In the genomic region with DNA sequence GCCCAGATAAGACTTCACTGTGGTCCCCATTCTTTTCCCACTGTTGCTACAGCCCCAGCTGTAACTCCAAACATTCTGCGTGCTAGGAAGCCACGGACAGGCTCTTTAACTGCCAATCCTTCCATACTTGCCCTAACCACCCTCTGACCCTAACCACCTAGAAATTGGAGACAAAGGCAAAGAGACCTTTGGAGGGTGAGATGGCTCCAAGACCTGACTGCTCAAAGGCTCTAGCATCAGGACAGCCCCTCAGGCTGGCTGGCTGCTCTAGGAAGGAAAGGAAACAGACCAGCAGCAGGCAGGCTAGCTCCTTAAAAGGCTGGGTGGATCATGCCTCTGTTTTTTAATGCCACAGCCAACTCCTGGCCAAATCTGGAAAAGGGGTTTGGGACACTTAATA, we compare ENCODE assay signal across 13 mouse cellular contexts. TPM values are rescaled to one million over a fixed set of nuclear protein-coding genes. Genes with fewer than 3 reads are reported as not detected.
DNase-seq lines count a peak whose midpoint lies in the region; ATAC-seq and TF ChIP-seq lines count a peak whose summit lies in the region.
"Had no signal": no experiment of that assay in that cellular context is flagged by ENCODE, and none has a peak within 500 bp of the region (broad histone marks: within the 10 kb centered on the region; RNA-seq: fewer than 3 reads in every experiment).

No protein-coding gene starts in this region.

- H3K36me3 ChIP-seq in forebrain, embryonic 14.5 days (ENCODE audit: control insufficient read depth, insufficient read depth, low read length) = peaks cover 10% of the 10 kb centered on the region; the same call in 1 of the 2 replicates
- H3K36me3 ChIP-seq in forebrain, embryonic 15.5 days = peaks cover 3% of the 10 kb centered on the region; the same call in 1 of the 2 replicates
- 0 out of 2 replicates have a peak, but pooled peaks cover 3% of the 10 kb centered on the region for H3K36me3 ChIP-seq in kidney, postnatal 0 days (ENCODE audit: insufficient read depth, low read length)
- peaks cover 12 to 51% of the 10 kb centered on the region in 2 experiments for H3K36me3 ChIP-seq in MEL (ENCODE audit: control insufficient read depth in 1 of 2, insufficient read depth in 2 of 2, low read length in 2 of 2)
- H3K36me3 ChIP-seq in liver, embryonic 16.5 days (ENCODE audit: control insufficient read depth, insufficient read depth) = peaks cover 12% of the 10 kb centered on the region

- H3K4me1 ChIP-seq in forebrain, embryonic 14.5 days (ENCODE audit: control insufficient read depth, insufficient read depth, low read length) = peaks cover 21% of the 10 kb centered on the region
- peaks cover 37% of the 10 kb centered on the region for H3K4me1 ChIP-seq in forebrain, embryonic 15.5 days
- peaks cover 23% of the 10 kb centered on the region; the same call in 1 of the 2 replicates for H3K4me1 ChIP-seq in kidney, postnatal 0 days (replicated peaks; ENCODE audit: insufficient read depth, low read length)
- H3K4me1 ChIP-seq in MEL (ENCODE audit: control insufficient read depth in 1 of 2, insufficient read depth in 2 of 2, low read length in 2 of 2) = peaks cover 36 to 42% of the 10 kb centered on the region in 2 experiments
- peaks cover 60% of the 10 kb centered on the region for H3K4me1 ChIP-seq in liver, embryonic 16.5 days (ENCODE audit: control insufficient read depth, low read depth, low read length)

- H3K27me3 ChIP-seq in forebrain, embryonic 14.5 days (replicated peaks; ENCODE audit: control insufficient read depth, insufficient read depth, low read length) = no peaks in the 10 kb centered on the region
- no peaks in the 10 kb centered on the region for H3K27me3 ChIP-seq in forebrain, embryonic 15.5 days
- no peaks in the 10 kb centered on the region for H3K27me3 ChIP-seq in kidney, postnatal 0 days (ENCODE audit: insufficient read depth, low read length)
- H3K27me3 ChIP-seq in MEL (ENCODE audit: control insufficient read depth in 1 of 2, insufficient read depth in 2 of 2, low read length in 2 of 2) = no peaks in the 10 kb centered on the region
- no peaks in the 10 kb centered on the region for H3K27me3 ChIP-seq in liver, embryonic 16.5 days (ENCODE audit: control insufficient read depth, insufficient read depth, low read depth, low read length)
- H3K27me3 ChIP-seq: hindbrain, embryonic 15.5 days; Patski had no signal

- no peak overlapping the region for H3K4me2 ChIP-seq in forebrain, embryonic 14.5 days (ENCODE audit: low read length)
- H3K4me2 ChIP-seq in forebrain, embryonic 15.5 days (replicated peaks) = no peak overlapping the region
- 0 out of 2 replicates have a peak overlapping the region, but pooled peaks have one; percentile 7 for H3K4me2 ChIP-seq in kidney, postnatal 0 days (ENCODE audit: low read length)
- H3K4me2 ChIP-seq in liver, embryonic 16.5 days (ENCODE audit: low read depth, low read length) = peak overlapping the region; percentile 42
- H3K4me2 ChIP-seq: hindbrain, embryonic 15.5 days had no signal

- no peak for TF ChIP-seq CTCF in kidney, postnatal 0 days (IDR thresholded peaks at IDR 0.05; ENCODE audit: low read depth)
- no peak for TF ChIP-seq CTCF in MEL (IDR thresholded peaks at IDR 0.05 in 2 of 3, conservative IDR thresholded peaks at IDR 0.05 in 1 of 3; ENCODE audit: control insufficient read depth in 1 of 3, insufficient read depth in 1 of 3, low read depth in 2 of 3, low read length in 3 of 3, poor library complexity in 1 of 3, severe bottlenecking in 1 of 3)

- H3K9ac ChIP-seq in forebrain, embryonic 14.5 days (ENCODE audit: low read length) = peak overlapping the region; percentile 5; the same call in 1 of the 2 replicates
- no peak overlapping the region for H3K9ac ChIP-seq in forebrain, embryonic 15.5 days (replicated peaks)
- no peak overlapping the region for H3K9ac ChIP-seq in kidney, postnatal 0 days (ENCODE audit: low read depth, low read length)
- peak overlapping the region; percentile 66 for H3K9ac ChIP-seq in MEL (ENCODE audit: control insufficient read depth, low read depth, low read length, poor library complexity, severe bottlenecking)
- H3K9ac ChIP-seq in liver, embryonic 16.5 days (ENCODE audit: low read depth, low read length) = peak overlapping the region; percentile 30; the same call in 1 of the 2 replicates
- H3K9ac ChIP-seq: hindbrain, embryonic 15.5 days had no signal

- H3K79me2 ChIP-seq in MEL (ENCODE audit: control insufficient read depth, insufficient read depth, low read length, poor library complexity) = peaks cover 75% of the 10 kb centered on the region

- TF ChIP-seq RAD21 in MEL (IDR thresholded peaks at IDR 0.05; ENCODE audit: low read depth, low read length) = no peak

- no peak for ATAC-seq in forebrain, embryonic 14.5 days
- ATAC-seq in forebrain, embryonic 15.5 days (replicated peaks) = no peak
- ATAC-seq in kidney, postnatal 0 days (replicated peaks; ENCODE audit: low FRiP score, low read depth) = no peak
- no peak for ATAC-seq in liver, embryonic 16.5 days (ENCODE audit: low read depth)
- ATAC-seq: Patski had no signal

- no peak for TF ChIP-seq EP300 in MEL (IDR thresholded peaks at IDR 0.05; ENCODE audit: low read depth in 1 of 2, low read length in 2 of 2)

- no peak overlapping the region for H3K27ac ChIP-seq in forebrain, embryonic 14.5 days (ENCODE audit: low read depth, low read length)
- H3K27ac ChIP-seq in forebrain, embryonic 15.5 days (replicated peaks) = no peak overlapping the region
- no peak overlapping the region; the same call in 1 of the 2 replicates for H3K27ac ChIP-seq in kidney, postnatal 0 days
- H3K27ac ChIP-seq in MEL (ENCODE audit: control insufficient read depth, low read depth, low read length) = peak overlapping the region; percentile 96
- H3K27ac ChIP-seq in liver, embryonic 16.5 days (ENCODE audit: low read length) = peak overlapping the region; percentile 73
- H3K27ac ChIP-seq: hindbrain, embryonic 15.5 days had no signal

- no peak overlapping the region for H3K4me3 ChIP-seq in forebrain, embryonic 14.5 days (ENCODE audit: low read depth, low read length)
- H3K4me3 ChIP-seq in forebrain, embryonic 15.5 days = no peak overlapping the region
- H3K4me3 ChIP-seq in kidney, postnatal 0 days (replicated peaks; ENCODE audit: low read depth, low read length) = no peak overlapping the region
- peak overlapping the region; percentile 39 to 55 for H3K4me3 ChIP-seq in MEL (ENCODE audit: control insufficient read depth in 1 of 2, insufficient read depth in 1 of 2, low read depth in 2 of 2, low read length in 2 of 2)
- peak overlapping the region; percentile 16 for H3K4me3 ChIP-seq in liver, embryonic 16.5 days (ENCODE audit: low read depth, low read length)
- H3K4me3 ChIP-seq: hindbrain, embryonic 15.5 days had no signal

- WGBS in forebrain, embryonic 14.5 days = 92% methylated on average over 2 of the region's 2 CpGs
- 89% methylated on average over 2 of the region's 2 CpGs for WGBS in forebrain, embryonic 15.5 days
- WGBS in kidney, postnatal 0 days = 76% methylated on average over 2 of the region's 2 CpGs
- WGBS in liver, embryonic 16.5 days (ENCODE audit: insufficient replicate concordance) = 15% methylated on average over 2 of the region's 2 CpGs

- no peak for DNase-seq in forebrain, embryonic 14.5 days (ENCODE audit: low spot score)
- DNase-seq in kidney, postnatal 0 days (ENCODE audit: low spot score) = no peak
- DNase-seq in kidney, postnatal 4 days = no peak
- no peak for DNase-seq in MEL (ENCODE audit: low read depth, low spot score)
- DNase-seq in natural killer cell, adult 2 months (ENCODE audit: low spot score in 2 of 2) = no peak
- no peak for DNase-seq in neural tube, embryonic 10.5 days (ENCODE audit: extremely low spot score, low spot score)
- DNase-seq: embryo, embryonic 11 days; layer of hippocampus, postnatal 36 days had no signal

- TF ChIP-seq POLR2A in MEL (IDR thresholded peaks at IDR 0.05; ENCODE audit: control insufficient read depth in 1 of 2, insufficient read depth in 1 of 2, low read depth in 1 of 2, low read length in 2 of 2, poor library complexity in 1 of 2) = peak in 1 of 2 experiments; percentile 5; a peak in 1 of 4 replicates

- no peaks in the 10 kb centered on the region for H3K9me3 ChIP-seq in forebrain, embryonic 14.5 days (replicated peaks; ENCODE audit: control insufficient read depth, low read length)
- H3K9me3 ChIP-seq in forebrain, embryonic 15.5 days = no peaks in the 10 kb centered on the region
- no peaks in the 10 kb centered on the region for H3K9me3 ChIP-seq in kidney, postnatal 0 days (replicated peaks; ENCODE audit: low read length)
- H3K9me3 ChIP-seq in MEL (replicated peaks; ENCODE audit: insufficient read depth, low read length) = no peaks in the 10 kb centered on the region
- no peaks in the 10 kb centered on the region; the same call in 1 of the 2 replicates for H3K9me3 ChIP-seq in liver, embryonic 16.5 days (replicated peaks; ENCODE audit: control insufficient read depth, low read length)
- H3K9me3 ChIP-seq: hindbrain, embryonic 15.5 days had no signal

RNA-seq across cellular contexts. Expression of gene Ppp6r1, which starts 4.6 kb away (rescaled TPM):
- polyA plus RNA-seq in forebrain, embryonic 14.5 days (2014; fragmentation: Nextera tagmentation; extraction: Ambion mirVana) = 4.4 and 5.3 TPM in 2 replicates
- 9.2 and 9.3 TPM in 2 replicates for polyA plus RNA-seq in forebrain, embryonic 15.5 days (2015; fragmentation: Nextera tagmentation; extraction: Ambion mirVana)
- polyA plus RNA-seq in kidney, postnatal 0 days (2015; fragmentation: Nextera tagmentation; extraction: Ambion mirVana) = 4.8 and 5.1 TPM in 2 replicates
- 89.5 and 93.1 TPM in 2 replicates for total RNA-seq in MEL (2012; rRNA removed)
- 100 to 1,000 TPM in 1 of 2 experiments, not detected in 1; 167 TPM for polyA plus RNA-seq in MEL (2012; ENCODE audit: insufficient read depth in 1 of 2, insufficient read length in 2 of 2, low read depth in 1 of 2, low replicate concordance in 2 of 2, missing spikeins in 1 of 2)
- polyA plus RNA-seq in liver, embryonic 16.5 days (2015; fragmentation: Nextera tagmentation; extraction: Ambion mirVana) = 2.4 and 3.4 TPM in 2 replicates

RNA-seq across cellular contexts. Expression of gene Tmem86b, which starts 23.0 kb away (rescaled TPM):
- 2.4 and 2.6 TPM in 2 replicates for polyA plus RNA-seq in forebrain, embryonic 14.5 days (2014; fragmentation: Nextera tagmentation; extraction: Ambion mirVana)
- polyA plus RNA-seq in forebrain, embryonic 15.5 days (2015; fragmentation: Nextera tagmentation; extraction: Ambion mirVana) = 2.7 and 3.1 TPM in 2 replicates
- polyA plus RNA-seq in kidney, postnatal 0 days (2015; fragmentation: Nextera tagmentation; extraction: Ambion mirVana) = 0.56 and 0.80 TPM in 2 replicates
- total RNA-seq in MEL (2012; rRNA removed) = 9.4 and 10.2 TPM in 2 replicates
- polyA plus RNA-seq in MEL (2012; ENCODE audit: insufficient read depth in 1 of 2, insufficient read length in 2 of 2, low read depth in 1 of 2, low replicate concordance in 2 of 2, missing spikeins in 1 of 2) = 10 to 100 TPM in 1 of 2 experiments, not detected in 1; 31.6 TPM
- polyA plus RNA-seq in liver, embryonic 16.5 days (2015; fragmentation: Nextera tagmentation; extraction: Ambion mirVana) = 38.2 and 39.0 TPM in 2 replicates

RNA-seq across cellular contexts. Expression of gene Hspbp1, which starts 30.6 kb away (rescaled TPM):
- 141 and 156 TPM in 2 replicates for polyA plus RNA-seq in forebrain, embryonic 14.5 days (2014; fragmentation: Nextera tagmentation; extraction: Ambion mirVana)
- 142 and 146 TPM in 2 replicates for polyA plus RNA-seq in forebrain, embryonic 15.5 days (2015; fragmentation: Nextera tagmentation; extraction: Ambion mirVana)
- 99.7 and 99.9 TPM in 2 replicates for polyA plus RNA-seq in kidney, postnatal 0 days (2015; fragmentation: Nextera tagmentation; extraction: Ambion mirVana)
- 101 and 111 TPM in 2 replicates for total RNA-seq in MEL (2012; rRNA removed)
- polyA plus RNA-seq in MEL (2012; ENCODE audit: insufficient read depth in 1 of 2, insufficient read length in 2 of 2, low read depth in 1 of 2, low replicate concordance in 2 of 2, missing spikeins in 1 of 2) = 100 to 1,000 TPM in 1 of 2 experiments, not detected in 1; 101 TPM
- polyA plus RNA-seq in liver, embryonic 16.5 days (2015; fragmentation: Nextera tagmentation; extraction: Ambion mirVana) = 46.8 and 49.1 TPM in 2 replicates

RNA-seq across cellular contexts. Expression of gene Brsk1, which starts 36.2 kb away (rescaled TPM):
- polyA plus RNA-seq in forebrain, embryonic 14.5 days (2014; fragmentation: Nextera tagmentation; extraction: Ambion mirVana) = 7.9 and 8.0 TPM in 2 replicates
- 6.7 and 7.9 TPM in 2 replicates for polyA plus RNA-seq in forebrain, embryonic 15.5 days (2015; fragmentation: Nextera tagmentation; extraction: Ambion mirVana)
- polyA plus RNA-seq in kidney, postnatal 0 days (2015; fragmentation: Nextera tagmentation; extraction: Ambion mirVana) = 0.71 and 0.78 TPM in 2 replicates
- total RNA-seq in MEL (2012; rRNA removed) = not detected in 2 replicates
- polyA plus RNA-seq in MEL (2012; ENCODE audit: insufficient read depth in 1 of 2, insufficient read length in 2 of 2, low read depth in 1 of 2, low replicate concordance in 2 of 2, missing spikeins in 1 of 2) = under 1 TPM in 1 of 2 experiments, not detected in 1; 0.06 TPM
- 0.14 TPM in 1 of 2 replicates, not detected in the other for polyA plus RNA-seq in liver, embryonic 16.5 days (2015; fragmentation: Nextera tagmentation; extraction: Ambion mirVana)

RNA-seq across cellular contexts. Expression of gene Ptprh, which starts 50.4 kb away (rescaled TPM):
- not detected in 2 replicates for polyA plus RNA-seq in forebrain, embryonic 14.5 days (2014; fragmentation: Nextera tagmentation; extraction: Ambion mirVana)
- 0.24 and 0.52 TPM in 2 replicates for polyA plus RNA-seq in forebrain, embryonic 15.5 days (2015; fragmentation: Nextera tagmentation; extraction: Ambion mirVana)
- 0.13 and 0.31 TPM in 2 replicates for polyA plus RNA-seq in kidney, postnatal 0 days (2015; fragmentation: Nextera tagmentation; extraction: Ambion mirVana)
- not detected in 2 replicates for total RNA-seq in MEL (2012; rRNA removed)
- not detected for polyA plus RNA-seq in MEL (2012; ENCODE audit: insufficient read depth in 1 of 2, insufficient read length in 2 of 2, low read depth in 1 of 2, low replicate concordance in 2 of 2, missing spikeins in 1 of 2)
- 0.02 TPM in 1 of 2 replicates, not detected in the other for polyA plus RNA-seq in liver, embryonic 16.5 days (2015; fragmentation: Nextera tagmentation; extraction: Ambion mirVana)
- total RNA-seq: megakaryocyte progenitor cell, adult 5-6 weeks had no signal
- polyA plus RNA-seq: Patski had no signal

Comparison
In these comparisons a context has a peak if more than half of its experiments do, and no peak if none do; other contexts are left out.
1. H3K9ac ChIP-seq: peak in forebrain, embryonic 14.5 days (single experiment), MEL (single experiment) and liver, embryonic 16.5 days (single experiment); none in forebrain, embryonic 15.5 days (single experiment) and kidney, postnatal 0 days (single experiment).
2. H3K27ac ChIP-seq: peak in MEL (single experiment) and liver, embryonic 16.5 days (single experiment); none in forebrain, embryonic 14.5 days (single experiment), forebrain, embryonic 15.5 days (single experiment) and kidney, postnatal 0 days (single experiment).
3. H3K4me2 ChIP-seq: peak in kidney, postnatal 0 days (single experiment) and liver, embryonic 16.5 days (single experiment); none in forebrain, embryonic 14.5 days (single experiment) and forebrain, embryonic 15.5 days (single experiment).
4. H3K4me3 ChIP-seq: peak in MEL (2 of 2) and liver, embryonic 16.5 days (single experiment); none in forebrain, embryonic 14.5 days (single experiment), forebrain, embryonic 15.5 days (single experiment) and kidney, postnatal 0 days (single experiment).